Mouse (Mus musculus): ENCODE measurements around the gene Xntrpc. TPM values are rescaled to one million over a fixed set of nuclear protein-coding genes. Genes with fewer than 3 reads are reported as not detected.

Gene Xntrpc
- polyA plus RNA-seq, 1 experiment, result 4.7 TPM

GRCm38 (mm10) chr7:102117382-102117781 is 51.9 kb downstream of the Xntrpc start:
- no peaks in the 10 kb centered on the region for H3K27me3 ChIP-seq (ENCODE audit: control insufficient read depth, insufficient read depth, low read length)
- no peak overlapping the region for H3K4me3 ChIP-seq (replicated peaks; ENCODE audit: insufficient read depth, low read depth, low read length)
- H3K4me1 ChIP-seq (ENCODE audit: control insufficient read depth, insufficient read depth, low read length), result no peaks in the 10 kb centered on the region
- 81% methylated on average over 6 of the region's 6 CpGs for WGBS
- DNase-seq, result no peak
- H3K27ac ChIP-seq (ENCODE audit: insufficient read depth, low read length), result no peak overlapping the region
- TF ChIP-seq POLR2A (IDR thresholded peaks at IDR 0.05; ENCODE audit: borderline replicate concordance, insufficient read depth, low read length) (no peak), CTCF (IDR thresholded peaks at IDR 0.05; ENCODE audit: borderline replicate concordance, insufficient read depth, low read depth, low read length) (no peak)

DNA sequence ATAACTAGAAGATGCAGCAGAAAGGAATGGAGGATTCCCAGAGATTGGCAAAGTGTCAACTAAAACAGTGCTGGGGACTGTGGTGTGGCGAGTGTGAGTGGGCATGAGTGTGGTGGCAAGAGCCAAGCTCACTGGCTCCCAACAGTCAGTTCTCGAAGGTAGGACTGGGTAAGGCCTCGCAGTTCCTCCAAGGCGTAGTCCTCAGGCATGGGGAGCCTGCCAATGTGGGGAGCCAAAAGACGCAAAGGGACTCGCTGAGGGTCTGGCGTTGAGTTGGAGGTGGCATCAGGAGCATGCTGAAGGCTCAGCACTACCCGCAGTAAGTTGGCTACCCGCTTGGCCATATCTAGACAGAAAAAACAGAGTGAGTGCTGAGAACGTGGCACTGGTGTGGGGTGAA is 54.8 kb downstream of the Xntrpc start:
- 24% methylated on average over 10 of the region's 10 CpGs for WGBS
- TF ChIP-seq CTCF (IDR thresholded peaks at IDR 0.05; ENCODE audit: borderline replicate concordance, insufficient read depth, low read depth, low read length), result no peak
- TF ChIP-seq POLR2A (IDR thresholded peaks at IDR 0.05; ENCODE audit: borderline replicate concordance, insufficient read depth, low read length), result no peak

DNA sequence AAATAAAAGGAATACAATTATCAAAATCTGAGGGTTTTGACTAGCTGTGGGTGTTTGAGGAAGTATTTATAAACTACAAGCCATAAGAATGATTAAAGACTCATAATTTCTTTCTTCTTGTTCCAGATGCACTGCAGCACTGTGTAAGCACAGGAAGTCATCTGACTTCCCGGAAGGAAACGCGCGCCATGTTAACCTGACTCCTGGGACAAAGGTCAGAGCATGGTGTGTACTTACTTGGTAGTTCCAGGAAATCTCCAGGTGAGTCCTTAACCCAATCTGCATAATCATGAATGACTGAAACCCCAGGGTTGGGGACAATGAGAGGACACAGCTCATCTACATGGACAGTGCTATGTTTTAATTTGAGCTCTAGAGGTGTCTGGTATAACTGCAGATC is 66.9 kb downstream of the Xntrpc start:
- H3K4me1 ChIP-seq (ENCODE audit: control insufficient read depth, insufficient read depth, low read length), result no peaks in the 10 kb centered on the region

More for the DNA sequence above, 54.8 kb downstream of the Xntrpc start:
- DNase-seq, result no peak
- no peaks in the 10 kb centered on the region for H3K27me3 ChIP-seq (ENCODE audit: control insufficient read depth, insufficient read depth, low read length)
- H3K27ac ChIP-seq (ENCODE audit: insufficient read depth, low read length), result no peak overlapping the region
- H3K4me3 ChIP-seq (replicated peaks; ENCODE audit: insufficient read depth, low read depth, low read length), result no peak overlapping the region
- no peaks in the 10 kb centered on the region for H3K4me1 ChIP-seq (ENCODE audit: control insufficient read depth, insufficient read depth, low read length)

DNA sequence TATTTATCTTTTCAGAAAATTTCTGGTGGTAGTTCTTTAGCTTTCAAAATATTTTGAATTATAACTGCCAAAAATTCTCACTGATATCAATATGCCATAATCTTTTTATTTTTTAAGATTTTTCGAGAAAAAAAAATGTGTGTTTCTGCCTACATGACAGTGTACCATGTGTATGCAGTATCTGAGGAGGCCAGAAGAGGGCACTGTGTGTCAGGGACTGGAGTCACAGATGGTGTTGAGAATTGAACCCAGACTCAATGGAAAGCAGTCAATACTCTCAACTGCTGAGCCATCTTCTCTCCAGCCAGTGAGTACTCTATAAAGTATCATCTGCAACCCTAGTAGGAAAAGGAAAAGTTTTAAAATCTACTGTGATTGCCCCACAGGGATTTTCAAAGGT is 72.0 kb downstream of the Xntrpc start:
- Histone ChIP-seq H3K27ac (ENCODE audit: insufficient read depth, low read length) (no peak overlapping the region), H3K4me1 (ENCODE audit: control insufficient read depth, insufficient read depth, low read length) (no peaks in the 10 kb centered on the region), H3K4me3 (replicated peaks; ENCODE audit: insufficient read depth, low read depth, low read length) (no peak overlapping the region), H3K27me3 (ENCODE audit: control insufficient read depth, insufficient read depth, low read length) (no peaks in the 10 kb centered on the region)
- no peak for TF ChIP-seq POLR2A (IDR thresholded peaks at IDR 0.05; ENCODE audit: borderline replicate concordance, insufficient read depth, low read length)
- TF ChIP-seq CTCF (IDR thresholded peaks at IDR 0.05; ENCODE audit: borderline replicate concordance, insufficient read depth, low read depth, low read length), result peak; percentile 40; the same call in 1 of the 2 replicates
- 85% methylated on average over 1 of the region's 1 CpGs for WGBS
- no peak for DNase-seq

More for the DNA sequence above, 66.9 kb downstream of the Xntrpc start:
- DNase-seq, result no peak
- H3K27ac ChIP-seq (ENCODE audit: insufficient read depth, low read length), result no peak overlapping the region
- TF ChIP-seq POLR2A (IDR thresholded peaks at IDR 0.05; ENCODE audit: borderline replicate concordance, insufficient read depth, low read length), result no peak
- TF ChIP-seq CTCF (IDR thresholded peaks at IDR 0.05; ENCODE audit: borderline replicate concordance, insufficient read depth, low read depth, low read length), result no peak
- WGBS, result 90% methylated on average over 4 of the region's 4 CpGs
- no peak overlapping the region for H3K4me3 ChIP-seq (replicated peaks; ENCODE audit: insufficient read depth, low read depth, low read length)
- H3K27me3 ChIP-seq (ENCODE audit: control insufficient read depth, insufficient read depth, low read length), result no peaks in the 10 kb centered on the region

- no peak overlapping the region for H3K27ac ChIP-seq (ENCODE audit: insufficient read depth, low read length)
- no peaks in the 10 kb centered on the region for H3K27me3 ChIP-seq (ENCODE audit: control insufficient read depth, insufficient read depth, low read length)
- 97% methylated on average over 5 of the region's 5 CpGs for WGBS
- H3K4me1 ChIP-seq (ENCODE audit: control insufficient read depth, insufficient read depth, low read length), result no peaks in the 10 kb centered on the region
- H3K4me3 ChIP-seq (replicated peaks; ENCODE audit: insufficient read depth, low read depth, low read length), result no peak overlapping the region
- TF ChIP-seq CTCF (IDR thresholded peaks at IDR 0.05; ENCODE audit: borderline replicate concordance, insufficient read depth, low read depth, low read length) (no peak), POLR2A (IDR thresholded peaks at IDR 0.05; ENCODE audit: borderline replicate concordance, insufficient read depth, low read length) (no peak)
- DNase-seq, result no peak
Observed at GRCm38 (mm10) chr7:102137898-102138297, 72.4 kb downstream of the Xntrpc start.

Other genes with a start within 250 kb of the Xntrpc start
- 0.52 and 0.71 TPM in 2 replicates for gene Phox2a, start 247.4 kb upstream of the Xntrpc start, polyA plus RNA-seq (2012; rRNA removed)
- gene Inppl1, start 227.5 kb upstream of the Xntrpc start, polyA plus RNA-seq (2012; rRNA removed), result 35.4 and 43.9 TPM in 2 replicates
- 0.44 and 0.89 TPM in 2 replicates for gene Folr2, start 208.5 kb upstream of the Xntrpc start, polyA plus RNA-seq (2012; rRNA removed)
- 44.7 and 47.3 TPM in 2 replicates for gene Anapc15, start 202.0 kb upstream of the Xntrpc start, polyA plus RNA-seq (2012; rRNA removed)
- 8.0 and 18.5 TPM in 2 replicates for gene Folr1, start 194.9 kb upstream of the Xntrpc start, polyA plus RNA-seq (2012; rRNA removed)
- gene Lamtor1, start 159.8 kb upstream of the Xntrpc start, polyA plus RNA-seq (2012; rRNA removed), result 197 and 210 TPM in 2 replicates
- gene Tomt, start 159.4 kb upstream of the Xntrpc start, polyA plus RNA-seq (2012; rRNA removed), result 0.13 and 0.21 TPM in 2 replicates
- 10.2 and 12.4 TPM in 2 replicates for gene Lrrc51, start 131.8 kb upstream of the Xntrpc start, polyA plus RNA-seq (2012; rRNA removed)
- gene Numa1, start 131.6 kb upstream of the Xntrpc start, polyA plus RNA-seq (2012; rRNA removed), result 89.0 and 97.5 TPM in 2 replicates
- gene Il18bp, start 47.0 kb upstream of the Xntrpc start, polyA plus RNA-seq (2012; rRNA removed), result 13.7 and 14.6 TPM in 2 replicates
- 65.3 and 66.6 TPM in 2 replicates for gene Rnf121, start 244 bp upstream of the Xntrpc start, polyA plus RNA-seq (2012; rRNA removed)
- 48.8 and 48.9 TPM in 2 replicates for gene Xndc1, start 202 bp upstream of the Xntrpc start, polyA plus RNA-seq (2012; rRNA removed)
- gene Trpc2, start 17.4 kb downstream of the Xntrpc start, polyA plus RNA-seq (2012; rRNA removed), result 0.39 and 1.6 TPM in 2 replicates
- not detected in 2 replicates for gene Art1, start 36.0 kb downstream of the Xntrpc start, polyA plus RNA-seq (2012; rRNA removed)
- gene Art5, start 43.8 kb downstream of the Xntrpc start, polyA plus RNA-seq (2012; rRNA removed), result not detected in 2 replicates
- gene Chrna10, start 51.1 kb downstream of the Xntrpc start, polyA plus RNA-seq (2012; rRNA removed), result 0.05 and 0.08 TPM in 2 replicates
- 19.0 and 20.2 TPM in 2 replicates for gene Nup98, start 144.5 kb downstream of the Xntrpc start, polyA plus RNA-seq (2012; rRNA removed)
- gene Pgap2, start 144.5 kb downstream of the Xntrpc start, polyA plus RNA-seq (2012; rRNA removed), result 32.9 and 35.2 TPM in 2 replicates
- 71.1 and 87.6 TPM in 2 replicates for gene Rhog, start 190.3 kb downstream of the Xntrpc start, polyA plus RNA-seq (2012; rRNA removed)
- gene Stim1, start 202.1 kb downstream of the Xntrpc start, polyA plus RNA-seq (2012; rRNA removed), result 84.9 and 87.5 TPM in 2 replicates

Data from cerebellum, adult 2 months (tissue).